Mouse (Mus musculus): ENCODE results near the gene Gm2a. TPM values are rescaled to one million over a fixed set of nuclear protein-coding genes. Genes with fewer than 3 reads are reported as not detected.

The Gm2a gene
- polyA plus RNA-seq (2015; fragmentation: Nextera tagmentation; extraction: Ambion mirVana), result 11.5 and 12.5 TPM in 2 replicates

DNA sequence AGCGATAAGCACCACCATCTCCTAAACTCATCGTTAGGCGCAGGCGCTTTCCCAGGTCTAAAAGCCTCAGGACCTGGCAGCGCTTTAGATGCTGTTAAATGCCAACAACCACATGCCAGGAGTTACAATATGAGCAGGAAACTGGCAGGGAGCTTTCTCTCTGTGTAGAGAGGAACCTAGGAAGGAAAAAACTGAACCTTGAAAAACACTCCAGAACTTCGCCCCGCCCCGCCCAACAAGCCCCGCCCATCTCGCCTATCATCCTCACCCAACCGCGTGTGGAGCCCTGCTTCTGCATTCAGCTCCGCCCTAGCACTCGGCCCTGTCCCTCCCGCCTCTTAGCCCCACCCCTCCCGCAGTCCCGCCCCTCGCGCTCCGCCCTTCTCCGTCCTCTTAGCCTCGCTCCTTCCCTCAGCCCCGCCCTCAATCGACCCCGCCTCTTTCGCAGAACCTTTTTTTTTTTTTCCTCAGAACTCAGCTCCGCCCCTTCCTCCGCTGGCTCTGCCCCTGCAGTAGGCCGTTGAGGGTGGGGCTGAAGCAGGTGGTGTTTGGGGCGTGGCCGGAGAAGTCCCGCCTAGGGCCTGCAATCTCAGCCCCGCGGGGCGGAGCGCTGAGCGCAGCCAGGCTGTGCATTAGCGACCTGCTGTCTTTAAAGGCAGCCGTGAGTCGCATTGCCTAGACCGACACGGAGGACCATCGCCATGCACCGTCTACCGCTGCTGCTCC, at the start of gene Gm2a:
Gm2a (plus strand) TSS at position 653 of the 726 bp plus-strand sequence.
- no peaks in the 10 kb centered on the region for H3K36me3 ChIP-seq (ENCODE audit: poor library complexity, severe bottlenecking)
- 3% methylated on average over 45 of the region's 45 CpGs for WGBS
- H3K27ac ChIP-seq, result peak within 1 kb of the TSS; percentile 36; the same call in 1 of the 2 replicates

DNA sequence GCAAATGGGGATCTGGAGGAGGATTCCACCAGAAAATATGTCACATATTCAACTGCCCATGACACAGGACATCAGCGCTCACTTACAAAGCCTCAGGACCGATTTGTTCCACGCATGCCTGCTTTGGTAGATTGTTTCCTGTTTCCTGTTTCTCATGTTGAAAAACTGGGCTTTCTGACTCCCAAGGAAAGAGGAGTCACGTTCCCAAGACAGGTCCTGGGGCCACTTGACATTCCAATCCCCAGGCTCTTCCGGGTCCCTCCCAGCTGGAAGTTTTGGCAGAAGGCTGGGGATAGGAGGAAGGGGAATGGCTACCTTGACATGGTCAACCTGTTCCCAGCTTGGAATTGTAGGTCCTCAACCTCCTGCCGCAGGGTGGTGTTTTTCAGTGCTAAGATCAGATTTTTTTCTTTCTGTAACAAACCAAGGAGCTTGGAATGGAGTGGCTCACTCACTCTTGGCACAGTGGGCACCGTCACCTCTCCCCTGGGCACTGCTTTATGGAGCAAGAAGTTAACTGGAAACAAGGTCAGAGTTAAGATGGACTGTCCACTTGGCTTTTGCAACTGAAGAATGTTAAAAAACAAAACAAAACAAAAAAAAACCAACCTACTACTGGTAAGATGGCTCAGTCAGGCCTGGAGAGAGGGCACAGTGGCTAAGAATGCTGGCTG, 46.9 kb upstream of the Gm2a start:
- Histone ChIP-seq H3K36me3 (ENCODE audit: poor library complexity, severe bottlenecking) (no peaks in the 10 kb centered on the region), H3K27me3 (no peaks in the 10 kb centered on the region), H3K9ac (no peak overlapping the region), H3K4me2 (no peak overlapping the region), H3K27ac (no peak overlapping the region), H3K4me3 (no peak overlapping the region), H3K4me1 (no peaks in the 10 kb centered on the region), H3K9me3 (replicated peaks) (no peaks in the 10 kb centered on the region)
- ATAC-seq, result no peak
- 85% methylated on average over 7 of the region's 7 CpGs for WGBS

More for the DNA sequence above, at the start of gene Gm2a:
- H3K9me3 ChIP-seq (replicated peaks), result no peaks in the 10 kb centered on the region; the same call in 1 of the 2 replicates
- peaks cover 13% of the 10 kb centered on the region for H3K4me1 ChIP-seq
- peak within 1 kb of the TSS; percentile 55 for H3K4me3 ChIP-seq
- peak; percentile 95 for ATAC-seq
- H3K4me2 ChIP-seq, result peak within 1 kb of the TSS; percentile 71
- H3K27me3 ChIP-seq, result no peaks in the 10 kb centered on the region
- H3K9ac ChIP-seq, result peak within 1 kb of the TSS; percentile 75

DNA sequence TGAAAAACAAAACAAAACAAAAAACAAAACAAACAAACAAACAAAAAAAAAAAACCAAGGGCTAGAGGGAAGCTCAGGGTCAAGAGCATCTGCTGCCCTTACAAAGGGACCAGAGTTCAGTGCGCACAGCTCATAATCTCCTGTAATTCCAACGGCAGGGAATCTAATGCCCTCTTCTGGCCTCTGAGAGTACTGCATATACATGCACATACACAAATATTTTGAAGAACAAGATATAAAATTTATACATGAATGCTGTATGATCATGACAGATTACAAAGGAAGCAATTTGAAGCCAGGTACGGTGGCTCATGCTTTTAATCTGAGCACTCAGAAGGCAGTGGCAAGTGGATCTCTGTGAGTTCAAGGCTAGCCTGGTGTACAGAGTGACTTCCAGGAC, 40.4 kb upstream of the Gm2a start:
- Histone ChIP-seq H3K9me3 (replicated peaks) (0 out of 2 replicates have a peak, but pooled peaks cover 3% of the 10 kb centered on the region), H3K4me2 (no peak overlapping the region), H3K27me3 (no peaks in the 10 kb centered on the region), H3K27ac (no peak overlapping the region), H3K4me1 (no peaks in the 10 kb centered on the region), H3K4me3 (no peak overlapping the region), H3K36me3 (ENCODE audit: poor library complexity, severe bottlenecking) (no peaks in the 10 kb centered on the region), H3K9ac (no peak overlapping the region)
- WGBS, result 85% methylated on average over 3 of the region's 3 CpGs
- no peak for ATAC-seq

DNA sequence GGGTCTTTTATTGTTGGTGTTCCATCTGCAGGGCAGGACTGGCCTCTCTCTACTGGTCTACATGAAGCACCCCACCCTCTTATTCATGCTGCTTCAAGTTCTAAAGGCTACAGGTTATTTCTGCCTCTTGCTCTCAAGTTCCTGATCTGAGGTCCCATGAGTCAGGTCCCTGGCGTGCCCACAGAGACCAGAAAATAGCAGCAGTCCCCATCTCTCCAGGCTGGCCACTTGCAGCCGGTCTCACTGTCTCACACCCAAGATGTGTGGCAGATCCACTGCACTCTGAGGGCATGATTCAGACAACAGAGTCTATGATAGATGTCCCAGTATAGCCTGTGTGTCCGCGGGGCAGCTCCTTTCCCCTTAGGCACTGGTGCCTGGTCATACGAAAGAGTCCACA, 37.1 kb upstream of the Gm2a start:
- Histone ChIP-seq H3K9me3 (replicated peaks) (0 out of 2 replicates have a peak, but pooled peaks cover 3% of the 10 kb centered on the region), H3K27ac (no peak overlapping the region), H3K36me3 (ENCODE audit: poor library complexity, severe bottlenecking) (no peaks in the 10 kb centered on the region), H3K9ac (no peak overlapping the region), H3K4me3 (no peak overlapping the region), H3K27me3 (no peaks in the 10 kb centered on the region), H3K4me2 (no peak overlapping the region), H3K4me1 (no peaks in the 10 kb centered on the region)
- 94% methylated on average over 5 of the region's 5 CpGs for WGBS
- no peak for ATAC-seq

DNA sequence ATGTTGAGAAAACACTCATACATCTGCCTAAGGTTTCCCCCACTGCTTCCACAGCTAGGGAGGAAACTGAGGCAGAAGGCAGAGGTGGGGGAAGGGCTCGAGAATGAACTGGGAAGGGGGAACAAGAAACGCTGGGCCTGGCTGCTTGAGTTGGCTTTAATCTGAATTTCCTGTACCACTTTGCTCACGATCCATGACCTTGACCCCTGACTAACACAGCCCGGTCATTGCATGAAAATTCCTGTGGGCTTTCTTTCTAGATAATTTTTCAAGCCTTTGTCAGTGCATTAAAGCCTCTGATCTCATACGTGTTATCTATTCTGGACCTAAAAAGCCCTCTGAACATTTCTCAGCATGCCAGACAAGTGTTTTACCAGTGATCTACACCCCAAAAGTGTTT, 35.1 kb upstream of the Gm2a start:
- H3K27ac ChIP-seq, result no peak overlapping the region
- 76% methylated on average over 5 of the region's 5 CpGs for WGBS
- no peaks in the 10 kb centered on the region for H3K4me1 ChIP-seq
- H3K9me3 ChIP-seq (replicated peaks), result no peaks in the 10 kb centered on the region
- H3K9ac ChIP-seq, result no peak overlapping the region
- H3K4me3 ChIP-seq, result no peak overlapping the region
- no peak for ATAC-seq
- H3K36me3 ChIP-seq (ENCODE audit: poor library complexity, severe bottlenecking), result no peaks in the 10 kb centered on the region
- H3K27me3 ChIP-seq, result no peaks in the 10 kb centered on the region
- H3K4me2 ChIP-seq, result no peak overlapping the region

DNA sequence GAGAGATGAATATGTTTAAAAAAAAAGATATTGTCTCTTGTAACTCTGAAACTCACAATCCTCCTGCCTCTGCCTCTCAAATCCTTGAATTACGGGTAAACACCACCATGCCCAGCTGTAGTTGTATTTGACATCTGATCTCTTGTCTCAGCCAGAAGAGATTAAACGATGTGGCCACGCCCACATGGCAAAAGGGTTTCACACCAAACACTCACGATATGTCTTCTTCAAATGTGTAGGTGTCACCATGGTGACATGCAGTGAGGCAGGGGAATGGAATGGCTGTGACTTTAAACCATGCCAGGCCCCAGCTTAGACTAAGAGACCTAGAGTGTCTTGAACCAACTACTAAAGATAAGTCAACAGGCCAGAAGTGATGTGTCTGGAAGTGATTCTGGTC, 31.0 kb upstream of the Gm2a start:
- H3K36me3 ChIP-seq (ENCODE audit: poor library complexity, severe bottlenecking), result no peaks in the 10 kb centered on the region
- no peak overlapping the region for H3K9ac ChIP-seq
- no peak overlapping the region for H3K4me2 ChIP-seq
- no peaks in the 10 kb centered on the region for H3K9me3 ChIP-seq (replicated peaks)
- H3K4me3 ChIP-seq, result no peak overlapping the region
- no peak for ATAC-seq
- WGBS, result 68% methylated on average over 4 of the region's 4 CpGs
- no peaks in the 10 kb centered on the region for H3K4me1 ChIP-seq
- no peaks in the 10 kb centered on the region for H3K27me3 ChIP-seq
- H3K27ac ChIP-seq, result no peak overlapping the region

DNA sequence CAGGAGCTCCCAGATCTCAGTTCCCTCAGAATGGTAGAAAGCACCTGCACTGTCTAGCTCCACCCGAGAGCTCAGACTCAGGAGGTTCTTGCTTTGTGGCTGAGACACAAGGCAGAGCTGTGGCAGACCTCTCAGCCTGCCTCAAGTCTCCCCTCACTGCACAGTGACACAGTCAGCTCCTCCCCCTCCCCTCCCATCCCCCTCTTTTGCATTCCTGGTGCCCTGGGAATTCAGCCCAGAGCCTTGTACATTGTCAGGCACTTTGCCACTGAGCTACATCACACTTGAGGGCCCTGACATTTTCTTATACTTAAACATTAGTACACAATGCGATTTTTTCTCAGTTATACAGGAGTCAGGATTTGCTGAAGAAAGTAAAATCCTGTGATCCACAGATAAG, 28.9 kb upstream of the Gm2a start:
- H3K9me3 ChIP-seq (replicated peaks), result no peaks in the 10 kb centered on the region
- H3K36me3 ChIP-seq (ENCODE audit: poor library complexity, severe bottlenecking), result no peaks in the 10 kb centered on the region
- H3K9ac ChIP-seq, result no peak overlapping the region
- H3K27me3 ChIP-seq, result no peaks in the 10 kb centered on the region
- no peaks in the 10 kb centered on the region for H3K4me1 ChIP-seq
- ATAC-seq, result peak; percentile 33; the same call in 1 of the 2 replicates
- H3K27ac ChIP-seq, result no peak overlapping the region
- 47% methylated on average over 2 of the region's 2 CpGs for WGBS
- H3K4me2 ChIP-seq, result no peak overlapping the region
- H3K4me3 ChIP-seq, result no peak overlapping the region

DNA sequence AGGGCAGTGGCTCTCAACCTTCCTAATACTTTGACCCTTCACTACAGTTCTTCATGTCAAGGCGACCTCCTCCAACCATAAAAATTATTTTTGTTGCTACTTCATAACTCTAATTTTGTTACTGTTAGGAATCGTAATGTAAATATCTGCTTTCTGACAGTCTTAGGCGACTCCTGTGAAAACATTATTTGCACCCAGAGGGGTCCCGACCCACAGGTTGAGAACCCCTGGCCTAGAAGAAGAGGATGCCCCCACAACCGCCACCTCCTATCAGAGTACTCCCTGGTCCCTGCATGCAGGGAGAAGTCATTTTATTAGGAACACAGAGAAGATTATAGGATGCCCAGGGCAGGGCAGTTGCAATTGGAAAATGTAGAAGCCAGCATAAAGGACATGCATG, 26.6 kb upstream of the Gm2a start:
- H3K4me1 ChIP-seq, result 0 out of 2 replicates have a peak, but pooled peaks cover 4% of the 10 kb centered on the region
- no peak for ATAC-seq
- WGBS, result 92% methylated on average over 5 of the region's 5 CpGs
- H3K36me3 ChIP-seq (ENCODE audit: poor library complexity, severe bottlenecking), result no peaks in the 10 kb centered on the region
- H3K9me3 ChIP-seq (replicated peaks), result no peaks in the 10 kb centered on the region
- no peak overlapping the region for H3K27ac ChIP-seq
- no peaks in the 10 kb centered on the region for H3K27me3 ChIP-seq
- H3K4me3 ChIP-seq, result no peak overlapping the region
- H3K9ac ChIP-seq, result no peak overlapping the region
- no peak overlapping the region for H3K4me2 ChIP-seq

DNA sequence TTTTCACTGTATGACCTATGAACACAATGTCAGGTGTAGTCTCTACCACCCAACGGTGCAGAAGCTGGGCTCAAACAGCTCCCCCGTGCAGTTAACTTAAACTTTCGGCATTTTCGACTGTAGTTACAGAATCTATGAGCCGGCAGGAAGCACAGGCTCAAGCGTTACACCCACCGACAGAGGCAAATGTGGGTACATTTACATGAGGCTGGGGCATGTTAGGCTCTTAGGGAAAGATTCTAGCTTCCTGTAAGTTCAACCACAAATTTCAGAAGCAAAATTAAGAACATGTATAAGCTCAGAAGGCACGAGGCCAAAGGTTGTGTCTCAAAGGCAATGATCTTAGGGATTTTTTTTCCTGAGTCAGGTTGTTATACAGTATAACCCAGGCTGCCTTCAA, 25.4 kb upstream of the Gm2a start:
- no peaks in the 10 kb centered on the region for H3K36me3 ChIP-seq (ENCODE audit: poor library complexity, severe bottlenecking)
- H3K4me3 ChIP-seq, result no peak overlapping the region
- H3K9me3 ChIP-seq (replicated peaks), result no peaks in the 10 kb centered on the region
- peaks cover 4% of the 10 kb centered on the region for H3K27me3 ChIP-seq
- H3K4me1 ChIP-seq, result peaks cover 8% of the 10 kb centered on the region
- no peak overlapping the region for H3K4me2 ChIP-seq
- no peak for ATAC-seq
- WGBS, result 87% methylated on average over 8 of the region's 8 CpGs
- no peak overlapping the region for H3K9ac ChIP-seq
- no peak overlapping the region for H3K27ac ChIP-seq

DNA sequence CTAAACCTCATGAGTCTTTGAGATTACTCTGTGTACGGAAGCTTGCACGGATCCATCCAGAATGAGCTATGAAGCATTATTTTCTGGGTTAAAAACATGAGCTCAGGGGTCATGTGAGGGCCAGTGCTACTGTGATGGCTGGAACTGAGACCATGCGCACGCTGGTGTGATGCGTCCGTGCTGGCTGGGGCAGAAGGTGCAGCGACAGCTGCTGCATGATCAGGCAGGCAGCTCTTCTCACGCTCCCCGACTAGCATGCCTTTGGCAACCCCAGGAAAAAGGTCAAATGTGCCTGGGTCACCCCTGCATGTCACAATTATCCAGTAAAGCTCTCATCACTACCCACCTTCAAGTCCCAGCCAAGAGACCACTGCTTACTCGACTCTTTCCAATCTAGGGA, 24.7 kb upstream of the Gm2a start:
- WGBS, result 84% methylated on average over 10 of the region's 10 CpGs
- peaks cover 15% of the 10 kb centered on the region for H3K4me1 ChIP-seq
- ATAC-seq, result no peak

DNA sequence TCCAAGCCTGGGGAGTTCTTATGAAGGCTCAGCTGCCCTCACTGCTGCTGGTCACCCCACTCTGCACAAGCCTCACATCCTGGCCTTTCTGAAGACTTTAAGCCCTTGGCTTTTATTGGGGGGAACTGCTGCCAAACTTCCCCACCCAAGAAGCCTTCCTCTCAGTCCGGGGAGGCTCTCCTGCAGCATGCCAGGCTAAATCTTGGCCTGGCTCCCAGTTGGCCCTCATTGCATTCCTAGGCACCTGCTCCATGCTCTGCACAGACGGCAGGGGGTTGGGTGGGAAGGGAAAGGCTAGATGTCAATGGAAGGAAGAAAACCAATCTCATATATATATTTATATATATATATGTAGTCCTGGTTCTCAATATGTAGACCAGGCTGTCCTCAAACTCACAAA, 22.3 kb upstream of the Gm2a start:
- peaks cover 20% of the 10 kb centered on the region for H3K27me3 ChIP-seq
- H3K4me1 ChIP-seq, result peaks cover 18% of the 10 kb centered on the region
- no peak overlapping the region for H3K4me2 ChIP-seq
- no peak overlapping the region for H3K27ac ChIP-seq
- H3K36me3 ChIP-seq (ENCODE audit: poor library complexity, severe bottlenecking), result no peaks in the 10 kb centered on the region
- no peak overlapping the region for H3K4me3 ChIP-seq
- 48% methylated on average over 2 of the region's 2 CpGs for WGBS
- no peak overlapping the region for H3K9ac ChIP-seq
- H3K9me3 ChIP-seq (replicated peaks), result 0 out of 2 replicates have a peak, but pooled peaks cover 4% of the 10 kb centered on the region
- no peak for ATAC-seq

More for the DNA sequence above, 24.7 kb upstream of the Gm2a start:
- Histone ChIP-seq H3K4me2 (no peak overlapping the region), H3K36me3 (ENCODE audit: poor library complexity, severe bottlenecking) (no peaks in the 10 kb centered on the region), H3K27ac (no peak overlapping the region), H3K27me3 (peaks cover 9% of the 10 kb centered on the region), H3K4me3 (no peak overlapping the region), H3K9me3 (replicated peaks) (no peaks in the 10 kb centered on the region), H3K9ac (no peak overlapping the region)

DNA sequence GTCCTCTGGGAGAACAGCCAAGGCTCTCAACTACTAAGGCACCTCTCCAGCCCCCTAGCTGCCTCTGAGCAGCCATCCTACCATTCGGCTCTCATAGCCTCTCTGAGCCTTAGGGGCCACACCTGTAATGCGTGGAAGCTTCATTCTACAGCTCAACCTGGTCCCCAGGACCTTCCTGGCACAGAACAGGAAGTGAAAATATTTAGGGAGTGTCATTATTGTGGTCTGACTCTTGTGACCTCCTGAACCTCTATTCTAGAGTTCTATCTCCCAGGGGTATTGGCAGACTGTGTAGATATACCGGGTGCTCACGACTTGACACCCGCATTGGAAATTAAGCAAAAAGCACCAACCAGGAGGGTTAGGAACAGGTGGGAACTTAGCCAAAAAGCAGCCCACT, 21.7 kb upstream of the Gm2a start:
- ATAC-seq, result no peak
- Histone ChIP-seq H3K4me1 (peaks cover 18% of the 10 kb centered on the region), H3K27me3 (peaks cover 20% of the 10 kb centered on the region), H3K4me2 (no peak overlapping the region), H3K36me3 (ENCODE audit: poor library complexity, severe bottlenecking) (no peaks in the 10 kb centered on the region), H3K9me3 (replicated peaks) (0 out of 2 replicates have a peak, but pooled peaks cover 4% of the 10 kb centered on the region), H3K9ac (no peak overlapping the region), H3K27ac (no peak overlapping the region), H3K4me3 (no peak overlapping the region)
- 93% methylated on average over 5 of the region's 5 CpGs for WGBS

All from forebrain, embryonic 13.5 days (tissue).